Mouse (Mus musculus) small intestine, adult 2 months (tissue): ENCODE measurements around the gene Tigit.

Experiments
- CTCF ChIP-seq: fragments of 200-500 bp; IDR thresholded peaks from 2 replicates; pipeline ENCODE4 v1.5.1; 2012; ENCODE audit warnings: low read depth, mild to moderate bottlenecking, control low read depth, inconsistent platforms, low read length, moderate library complexity, mixed read lengths; ENCODE audit not compliant: insufficient replicate concordance, insufficient read length; ENCODE audit errors: extremely low read depth
- POLR2A ChIP-seq: fragments of 200-500 bp; IDR thresholded peaks from 2 replicates; pipeline ENCODE4 v1.6.1; 2012; ENCODE audit warnings: low read depth, mild to moderate bottlenecking, control low read depth, inconsistent platforms, low read length, moderate library complexity

DNA sequence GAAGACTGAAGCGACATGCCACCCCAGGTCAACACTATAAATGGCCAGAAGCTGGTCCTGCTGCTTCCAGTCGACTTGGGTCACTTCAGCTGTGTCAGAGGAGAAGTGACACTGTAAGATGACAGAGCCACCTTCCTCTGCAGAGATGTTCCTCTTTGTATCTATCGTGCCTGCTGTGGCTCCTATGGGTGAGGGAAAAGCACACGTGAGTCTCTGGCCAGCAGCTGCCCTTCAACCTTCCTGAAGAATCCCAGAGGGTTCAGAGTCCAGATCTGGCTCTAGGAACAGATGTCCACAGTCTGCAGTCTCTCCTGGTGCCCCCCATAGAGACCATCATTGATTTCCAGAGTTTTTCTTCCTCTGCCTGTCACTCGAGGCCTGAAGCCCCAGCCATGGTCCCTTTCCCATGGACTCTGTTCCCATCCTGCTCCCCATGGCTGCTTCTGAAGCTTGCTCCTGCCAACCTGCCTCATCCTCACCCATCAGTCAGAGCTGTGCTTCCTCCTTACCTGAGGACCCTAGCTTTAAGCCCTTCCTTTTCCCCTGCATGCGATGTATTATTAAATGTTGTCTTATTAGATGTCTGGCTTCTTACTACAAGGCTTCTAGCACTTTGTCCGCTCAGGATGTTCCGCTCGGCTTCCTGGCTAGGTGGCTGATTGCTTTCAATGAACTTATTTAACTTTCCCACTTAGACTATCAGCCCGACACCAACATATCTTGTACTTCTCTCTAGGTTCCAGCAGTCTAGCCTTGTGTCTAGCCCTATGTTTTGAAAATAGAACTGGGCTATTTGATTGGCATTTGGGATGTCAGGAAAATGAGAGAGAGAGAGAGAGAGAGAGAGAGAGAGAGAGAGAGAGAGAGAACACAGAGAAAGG is 1.6 kb downstream of the Tigit start:
- TF ChIP-seq CTCF (no peak), POLR2A (no peak)
